Comparison of ENCODE assay signal across 15 mouse cellular contexts in the genomic region with DNA sequence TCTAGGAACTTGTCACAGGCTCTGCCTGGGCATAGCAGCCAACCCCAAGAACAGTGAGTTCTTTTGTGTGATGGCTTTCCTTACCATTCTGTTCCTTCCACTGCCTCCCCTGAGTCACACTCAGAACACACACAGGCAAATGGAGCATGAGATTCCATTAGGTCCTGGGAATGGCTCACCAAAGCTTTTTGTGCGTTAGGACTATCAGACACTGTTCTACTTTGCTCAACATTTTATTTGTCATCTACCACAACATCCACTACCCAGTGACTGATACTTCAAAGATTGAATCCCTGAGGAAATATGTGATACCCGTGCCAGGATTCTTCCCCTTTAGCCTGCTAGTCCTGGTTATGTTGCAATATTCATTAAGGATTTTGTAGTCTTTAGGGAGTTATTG.
"Had no signal": no experiment of that assay in that cellular context is flagged by ENCODE, and none has a peak within 500 bp of the region (broad histone marks: within the 10 kb centered on the region; RNA-seq: fewer than 3 reads in every experiment).

No protein-coding gene starts in this region.

- H3K4me1 ChIP-seq: neural tube, embryonic 15.5 days; stomach, embryonic 15.5 days had no signal

- H3K4me3 ChIP-seq: neural tube, embryonic 15.5 days; stomach, embryonic 15.5 days had no signal

- H3K27ac ChIP-seq: neural tube, embryonic 15.5 days; stomach, embryonic 15.5 days; stomach, postnatal 0 days had no signal

- DNase-seq: retina, postnatal 1 day; right cerebral cortex, adult 18-20 months; right cerebral cortex, postnatal 14 days; right cerebral cortex, postnatal 25 days; right cerebral cortex, postnatal 4 days; spleen, adult 18-20 months; thymus, adult 18-20 months; thymus, adult 2 months; thymus, postnatal 14 days; thymus, postnatal 25 days; thymus, postnatal 36 days; thymus, postnatal 4 days had no signal
